Mouse (Mus musculus) brown adipose tissue, adult 24 weeks (tissue): ENCODE measurements around the gene St8sia4. TPM values are rescaled to one million over a fixed set of nuclear protein-coding genes. Genes with fewer than 3 reads are reported as not detected.

Experiments
- H3K27ac ChIP-seq: fragments of 200-500 bp; replicated peaks from 2 replicates; pipeline ENCODE4 v1.5.1; 2012; ENCODE audit warnings: low read depth, mild to moderate bottlenecking, low read length
- H3K4me1 ChIP-seq: fragments of 200-500 bp; 2 replicates; pipeline ENCODE4 v1.6.1; 2012; ENCODE audit warnings: low read length, mixed read lengths; ENCODE audit not compliant: control insufficient read depth, insufficient read depth, insufficient read length
- H3K4me3 ChIP-seq: fragments of 200-500 bp; 2 replicates; pipeline ENCODE4 v1.5.1; 2012; ENCODE audit warnings: low read depth, mild to moderate bottlenecking, low read length, moderate library complexity; ENCODE audit not compliant: insufficient read depth
- polyA plus RNA-seq: library from polyadenylated mRNA; stranded (reverse); fragments of >200 nt; gene quantifications from 2 replicates; pipeline ENCODE4 v1.2.4, GENCODE M21; 2012; ENCODE audit not compliant: missing spikeins, insufficient read depth, insufficient read length

St8sia4 gene
- 3.4 and 5.0 TPM in 2 replicates for polyA plus RNA-seq

DNA sequence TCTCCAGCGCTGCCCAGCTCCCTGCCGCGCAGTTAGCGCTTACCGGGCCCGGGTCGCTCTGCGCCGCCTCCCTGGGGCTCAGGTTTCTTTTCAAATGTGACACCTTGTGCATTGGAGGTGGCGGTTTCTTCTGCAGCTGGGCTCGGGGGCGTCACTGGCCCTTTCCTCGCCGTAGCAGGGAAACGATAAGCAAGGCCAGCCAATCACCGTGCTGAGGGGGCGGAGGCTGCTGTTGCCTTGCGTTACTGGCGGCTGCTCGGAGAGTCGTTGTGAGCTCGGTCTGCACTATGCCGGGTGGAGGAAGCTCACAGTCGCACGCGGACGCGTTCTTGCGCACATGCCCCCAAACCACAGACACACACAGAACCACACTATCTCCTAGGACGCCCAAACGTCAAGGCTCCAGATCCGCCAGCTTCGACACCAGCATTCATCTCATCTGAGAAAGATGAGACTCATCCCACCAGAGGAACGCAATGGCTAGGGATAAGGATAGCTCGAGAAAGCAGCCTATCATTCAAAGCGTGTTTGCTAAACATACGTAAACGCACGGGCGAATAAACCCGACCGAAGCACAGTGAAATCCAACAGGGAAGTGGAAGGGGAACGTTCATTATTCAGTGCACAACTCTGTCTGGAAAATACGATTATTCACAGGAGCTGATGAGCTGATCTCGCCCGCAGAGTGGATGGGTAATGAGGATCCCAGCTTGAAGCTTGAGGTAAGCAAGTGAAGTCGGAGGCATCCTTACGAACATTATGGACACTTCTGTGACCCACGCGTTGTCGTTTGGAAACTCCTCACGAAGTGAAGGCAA, at the start of gene St8sia4:
TSS of gene St8sia4 (minus strand) at position 137 of the 818 bp plus-strand sequence.
- H3K4me3 ChIP-seq, result peak within 1 kb of the TSS; percentile 66
- peak within 1 kb of the TSS; percentile 86 for H3K27ac ChIP-seq
- H3K4me1 ChIP-seq, result no peaks in the 10 kb centered on the region

DNA sequence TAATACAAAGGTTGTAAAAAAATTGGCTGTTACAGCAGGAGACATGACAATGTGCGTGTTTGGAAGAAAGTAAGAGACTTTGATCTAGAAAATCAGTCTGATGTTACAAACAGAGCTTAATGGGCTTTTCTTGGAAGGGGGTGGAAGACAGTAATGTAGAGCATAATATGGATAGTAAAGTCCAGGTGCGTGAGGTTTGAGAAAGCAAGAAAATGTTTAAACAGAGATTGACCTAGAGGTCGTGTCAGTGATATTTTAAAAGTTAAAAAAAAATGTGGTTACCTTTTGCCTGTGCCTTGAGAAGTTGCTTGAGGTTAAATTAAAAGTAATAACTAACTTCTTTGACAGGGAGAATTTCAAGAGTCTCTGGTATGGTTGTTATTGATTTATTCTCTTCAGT, 41.8 kb upstream of the St8sia4 start:
- Histone ChIP-seq H3K27ac (no peak overlapping the region), H3K4me3 (no peak overlapping the region), H3K4me1 (no peaks in the 10 kb centered on the region)

DNA sequence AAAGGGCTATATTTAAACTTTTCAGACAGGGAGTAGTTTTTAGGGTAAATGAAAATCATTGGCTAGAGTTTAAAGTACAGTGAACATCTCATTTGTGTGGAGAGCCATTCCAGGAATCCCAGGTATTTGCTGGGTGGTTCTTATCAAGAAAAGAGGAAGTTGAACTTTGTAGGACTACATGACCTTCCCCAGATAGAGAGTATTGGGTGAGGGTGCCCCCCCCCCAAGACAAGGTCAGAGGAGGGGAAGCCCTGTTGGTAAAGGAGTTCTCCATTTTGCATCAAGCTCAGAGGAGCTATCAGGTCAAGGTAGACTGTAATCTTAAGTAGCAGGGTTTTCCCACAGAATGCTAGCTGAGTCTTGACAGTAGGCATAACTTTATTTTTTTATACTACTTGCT, 32.5 kb upstream of the St8sia4 start:
- Histone ChIP-seq H3K4me1 (no peaks in the 10 kb centered on the region), H3K4me3 (no peak overlapping the region), H3K27ac (no peak overlapping the region)

DNA sequence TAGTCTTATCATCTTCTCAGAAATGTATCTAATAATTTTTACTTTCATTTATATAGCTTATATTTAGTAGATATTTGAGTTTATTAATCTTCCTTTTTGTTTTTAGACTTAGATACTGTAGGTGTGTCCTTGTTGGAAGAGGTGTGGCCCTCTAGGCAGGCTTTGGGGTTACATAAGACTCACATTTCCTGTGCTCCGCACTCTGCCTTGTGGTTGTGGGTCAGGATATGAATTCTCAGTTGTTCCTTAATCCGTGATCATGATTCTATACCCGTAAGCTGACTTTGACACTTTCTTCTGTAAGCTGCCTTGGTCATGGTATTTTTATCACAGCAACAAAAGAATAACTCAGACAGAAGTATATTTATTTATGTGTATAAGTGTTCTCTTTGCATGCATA, 6.7 kb upstream of the St8sia4 start:
- no peaks in the 10 kb centered on the region for H3K4me1 ChIP-seq
- no peak overlapping the region for H3K27ac ChIP-seq
- H3K4me3 ChIP-seq, result no peak overlapping the region

DNA sequence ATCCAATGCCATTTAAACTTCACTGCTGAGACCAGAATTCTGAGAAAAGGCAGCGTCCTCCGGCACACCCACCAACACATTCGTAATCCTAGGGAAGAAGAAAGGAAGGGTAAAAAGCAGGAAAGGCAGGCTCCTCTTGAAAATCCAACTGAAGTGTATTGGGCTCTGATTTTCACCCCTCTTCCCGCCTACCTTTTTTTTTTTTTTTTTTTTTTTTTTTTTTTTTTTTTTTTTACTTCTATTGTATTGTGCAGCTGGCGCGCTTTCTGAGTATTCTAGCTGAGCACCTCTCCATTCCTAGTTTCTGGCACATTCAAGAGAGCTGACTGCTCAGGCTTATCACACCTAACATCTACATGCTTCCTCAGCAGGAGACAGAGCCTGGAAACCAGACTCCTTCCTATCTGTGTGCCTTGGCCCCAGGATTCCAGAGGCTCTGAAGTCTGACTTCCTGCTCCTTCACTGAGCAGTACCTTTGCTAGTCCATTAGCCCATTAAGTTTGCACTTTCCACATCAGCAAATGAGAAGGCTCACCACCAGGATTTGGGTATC, 958 bp upstream of the St8sia4 start:
- no peaks in the 10 kb centered on the region for H3K4me1 ChIP-seq
- peak overlapping the region; percentile 79 for H3K27ac ChIP-seq
- peak overlapping the region; percentile 62 for H3K4me3 ChIP-seq

DNA sequence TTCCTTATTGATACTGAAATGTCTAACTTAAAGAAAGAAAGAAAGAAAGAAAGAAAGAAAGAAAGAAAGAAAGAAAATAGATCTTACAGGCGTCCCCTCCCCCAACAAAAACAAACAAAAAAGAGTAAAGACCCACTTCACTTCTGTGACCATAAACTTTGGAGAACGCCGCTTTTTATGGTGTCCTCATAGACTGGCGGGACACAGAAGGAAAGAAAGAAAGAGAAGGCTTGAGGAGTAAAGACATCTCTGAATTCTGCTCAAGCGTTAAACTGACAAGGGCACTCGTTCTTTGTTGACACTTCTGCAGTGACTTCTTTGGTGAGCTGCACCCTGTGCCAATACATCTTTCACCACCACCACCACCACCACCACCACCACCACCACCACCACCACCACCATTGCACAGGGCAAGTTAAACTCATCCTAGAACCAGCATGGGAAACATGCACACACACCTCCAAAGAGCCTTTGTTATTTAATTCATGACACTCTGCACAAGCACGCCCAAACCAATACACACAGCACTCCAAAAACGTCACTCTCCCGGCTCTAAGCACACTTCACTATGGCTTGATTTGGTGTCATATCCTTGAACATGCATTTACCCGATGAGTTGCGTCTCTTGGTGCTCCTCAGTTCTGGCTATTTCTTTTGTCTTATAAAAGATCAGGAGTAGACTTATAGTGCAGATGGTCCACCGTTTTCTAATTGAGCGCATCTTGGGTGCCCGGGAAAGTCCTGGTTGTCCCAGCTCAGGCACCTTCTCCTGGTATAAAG, 640 bp downstream of the St8sia4 start:
- Histone ChIP-seq H3K27ac (peak overlapping the region; percentile 86), H3K4me3 (peak overlapping the region; percentile 66), H3K4me1 (no peaks in the 10 kb centered on the region)

DNA sequence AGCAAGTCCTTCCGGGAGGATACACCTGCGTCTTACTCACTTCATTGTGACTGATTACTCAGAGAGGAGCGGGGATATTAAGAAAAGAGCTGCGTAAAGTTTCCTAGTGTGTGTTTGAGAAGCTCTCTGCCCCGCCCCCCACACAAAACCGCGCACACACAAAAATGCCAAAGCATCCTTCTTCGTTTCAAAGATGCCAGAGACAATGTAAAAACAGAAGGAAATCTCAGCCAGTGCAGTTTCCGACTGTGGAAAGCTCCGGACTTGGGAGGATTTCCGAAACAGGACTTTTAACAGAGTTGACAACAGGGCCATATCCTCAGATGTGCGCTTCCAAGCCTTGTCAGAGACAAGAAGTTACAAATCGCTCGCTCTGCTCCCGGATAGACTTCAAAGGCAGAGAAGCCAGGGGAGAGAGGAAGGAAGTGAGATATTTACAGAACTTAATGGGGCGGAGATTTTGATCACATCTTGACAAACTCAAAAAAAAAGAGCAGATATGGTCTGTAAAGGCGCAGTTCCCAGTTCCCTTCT, 1.4 kb downstream of the St8sia4 start:
- H3K4me3 ChIP-seq, result peak overlapping the region; percentile 66
- no peaks in the 10 kb centered on the region for H3K4me1 ChIP-seq
- H3K27ac ChIP-seq, result peak overlapping the region; percentile 86

DNA sequence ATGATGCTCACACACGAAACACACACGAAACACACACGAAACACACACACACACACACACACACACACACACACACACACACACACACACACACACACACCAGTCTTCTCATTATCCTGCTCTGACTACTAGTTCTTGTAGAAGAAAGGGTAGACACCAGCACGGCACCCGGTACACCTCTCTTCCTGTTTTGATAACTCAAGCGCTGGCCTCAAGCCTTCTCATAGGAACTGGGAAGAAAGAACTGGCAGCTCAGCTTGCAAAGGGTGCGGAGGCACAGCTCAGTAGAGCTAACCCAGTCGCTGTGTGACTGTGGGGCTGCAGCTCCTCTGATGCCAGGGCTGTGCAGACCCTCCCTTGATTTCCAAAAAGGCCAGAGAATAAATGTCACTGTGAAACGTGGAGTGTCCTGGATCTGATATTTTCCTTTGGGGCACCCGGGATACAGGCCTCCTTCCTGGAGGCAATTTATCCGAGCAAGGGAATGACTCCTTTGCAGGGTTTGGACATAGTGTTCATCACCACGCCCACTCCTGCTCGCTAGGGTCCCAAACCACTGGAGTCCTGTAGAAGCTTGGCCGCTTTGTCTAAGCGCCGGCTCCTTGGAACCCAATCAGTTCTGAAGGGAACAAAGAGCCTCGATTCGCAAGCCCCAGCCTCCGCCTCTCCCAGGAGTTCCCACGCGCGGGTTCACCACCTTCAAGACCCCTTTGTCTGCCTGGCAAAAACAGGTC, 2.2 kb downstream of the St8sia4 start:
- 0 out of 2 replicates have a peak, but pooled peaks cover 2% of the 10 kb centered on the region for H3K4me1 ChIP-seq
- peak overlapping the region; percentile 86 for H3K27ac ChIP-seq
- H3K4me3 ChIP-seq, result peak overlapping the region; percentile 66

DNA sequence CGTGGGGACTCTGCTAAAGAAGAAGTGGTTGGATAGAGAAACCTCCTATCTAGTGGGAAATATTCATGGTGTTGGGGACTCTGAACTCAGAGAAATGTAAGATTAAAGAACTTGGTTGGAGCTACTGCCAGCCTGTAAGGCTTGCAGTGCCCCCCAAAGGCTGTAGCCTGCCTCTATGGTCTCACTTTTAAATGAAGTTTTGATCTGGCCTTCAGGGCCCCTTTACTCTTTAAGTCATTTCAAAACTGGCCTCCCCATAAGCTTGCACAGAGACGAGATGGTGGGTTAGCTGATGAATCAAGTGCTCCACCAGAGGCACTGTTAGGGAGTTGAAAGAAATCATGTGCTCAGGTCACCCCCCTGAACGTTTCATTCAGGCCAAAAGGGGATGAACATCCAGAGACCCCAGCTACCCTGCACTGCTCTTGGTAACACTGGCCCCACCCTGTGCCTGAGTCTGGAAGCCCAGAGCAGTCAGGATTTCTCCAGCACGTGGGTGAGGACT, 3.0 kb downstream of the St8sia4 start:
- H3K4me3 ChIP-seq, result peak overlapping the region; percentile 66
- H3K4me1 ChIP-seq, result 0 out of 2 replicates have a peak, but pooled peaks cover 2% of the 10 kb centered on the region
- H3K27ac ChIP-seq, result peak overlapping the region; percentile 86

DNA sequence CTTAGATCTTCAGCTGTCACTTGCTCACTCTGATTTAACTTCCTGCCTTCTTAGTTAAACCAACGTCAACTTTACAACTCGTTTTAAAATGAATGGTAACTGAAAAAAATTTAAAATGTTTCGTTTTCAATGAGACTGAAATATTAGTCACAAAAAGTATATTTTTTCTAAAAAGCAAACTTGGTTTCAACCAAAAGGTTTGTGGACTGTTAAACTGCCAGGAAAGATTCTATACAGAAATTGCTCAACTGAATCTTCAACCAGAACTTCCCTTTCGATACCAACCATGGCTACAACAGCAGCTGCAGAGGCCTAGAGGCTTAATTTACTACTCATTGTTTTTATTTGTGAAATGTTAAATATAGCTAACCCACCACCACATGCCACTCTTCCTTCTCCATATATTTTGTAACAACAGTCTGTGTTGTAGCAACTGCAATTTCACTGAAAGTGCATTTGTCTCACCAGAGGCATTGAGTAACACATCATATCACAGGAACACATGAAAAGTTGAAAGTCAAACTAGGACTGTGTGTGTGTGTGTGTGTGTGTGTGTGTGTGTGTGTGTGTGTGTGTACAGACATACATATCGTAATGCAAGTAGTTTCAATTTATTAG, 10.2 kb downstream of the St8sia4 start:
- H3K4me3 ChIP-seq, result no peak overlapping the region
- no peak overlapping the region for H3K27ac ChIP-seq
- H3K4me1 ChIP-seq, result 0 out of 2 replicates have a peak, but pooled peaks cover 2% of the 10 kb centered on the region

DNA sequence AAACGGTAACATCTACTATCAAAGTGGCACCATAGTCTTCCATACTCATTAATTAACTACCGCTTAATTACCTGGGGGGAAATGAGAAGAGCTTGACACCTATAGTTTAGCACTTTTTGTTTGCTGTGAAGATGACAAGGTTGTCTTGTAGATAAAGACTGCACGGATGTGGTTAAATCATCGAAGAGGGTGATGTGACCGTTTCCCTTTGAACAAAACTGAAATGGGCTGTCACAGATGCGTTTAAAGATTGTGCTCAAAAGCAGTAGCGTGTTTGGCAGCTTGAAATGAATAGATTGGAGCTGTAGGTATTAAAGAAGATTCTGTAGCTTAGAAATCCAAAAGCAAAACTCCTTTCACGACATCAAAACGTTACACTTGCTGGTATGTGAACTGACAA, 11.8 kb downstream of the St8sia4 start:
- Histone ChIP-seq H3K4me3 (no peak overlapping the region), H3K4me1 (no peaks in the 10 kb centered on the region), H3K27ac (no peak overlapping the region)

DNA sequence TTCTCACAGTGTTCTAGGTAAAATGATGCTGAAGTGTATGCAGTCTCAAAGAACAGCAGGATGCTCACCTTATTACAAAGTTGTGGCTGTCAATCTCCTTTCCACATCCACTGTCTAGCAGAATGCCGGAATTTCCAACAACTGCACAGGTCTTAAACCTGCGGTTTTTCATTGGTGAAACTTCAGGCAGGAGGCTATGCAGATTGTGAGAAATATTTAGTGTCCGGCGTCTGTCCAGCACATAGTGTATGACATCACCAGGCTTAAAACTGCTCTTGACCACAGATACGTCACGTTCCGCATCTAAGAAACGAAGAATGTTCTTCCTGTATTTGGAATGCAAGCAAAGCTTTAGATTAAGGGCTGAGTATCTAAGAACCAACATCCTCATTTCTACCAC, 13.9 kb downstream of the St8sia4 start:
- Histone ChIP-seq H3K4me3 (no peak overlapping the region), H3K4me1 (no peaks in the 10 kb centered on the region), H3K27ac (no peak overlapping the region)

DNA sequence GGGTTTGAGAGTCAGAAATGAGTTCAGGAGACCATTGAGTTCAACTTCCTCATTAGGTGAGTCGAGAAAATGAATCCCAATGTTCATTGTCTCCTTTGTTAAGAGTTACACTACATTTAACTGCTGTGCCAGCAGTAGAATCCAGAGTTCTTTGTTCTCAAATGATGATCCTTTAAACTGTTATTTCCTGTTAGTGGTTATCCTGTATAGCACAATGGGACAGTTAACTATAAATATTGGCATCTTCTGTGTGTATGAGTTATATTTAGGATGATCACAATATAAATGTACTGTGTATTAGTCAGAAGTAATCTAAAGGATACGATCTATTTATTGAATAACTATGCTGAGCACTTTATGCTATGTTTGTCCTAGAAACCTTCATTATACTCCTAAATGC, 23.1 kb downstream of the St8sia4 start:
- Histone ChIP-seq H3K27ac (no peak overlapping the region), H3K4me1 (peaks cover 4% of the 10 kb centered on the region; the same call in 1 of the 2 replicates), H3K4me3 (no peak overlapping the region)

DNA sequence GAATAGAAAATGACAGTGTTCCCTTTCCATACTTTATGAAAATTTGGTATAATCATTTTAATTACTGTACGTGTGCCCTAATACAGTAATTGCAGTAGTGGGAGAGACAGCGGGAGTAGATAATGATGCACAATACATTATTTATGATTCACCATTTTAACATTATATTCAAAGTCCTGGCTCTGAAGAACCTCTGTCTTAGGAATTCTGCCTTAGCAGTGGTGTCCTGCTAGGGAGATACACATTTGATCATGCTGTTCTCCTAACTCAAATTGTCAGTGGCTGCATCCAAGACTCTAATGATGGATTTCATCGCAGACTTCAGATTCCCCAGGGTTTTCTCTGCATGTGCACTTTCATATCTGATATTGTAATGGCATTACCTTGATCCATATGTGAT, 28.4 kb downstream of the St8sia4 start:
- no peak overlapping the region for H3K4me3 ChIP-seq
- no peak overlapping the region for H3K27ac ChIP-seq
- peaks cover 2% of the 10 kb centered on the region; the same call in 1 of the 2 replicates for H3K4me1 ChIP-seq
